ENCODE assay signal across 13 mouse cellular contexts in genomic region chr10:39517375-39517774, GRCm38 (mm10).
A peak's percentile ranks its signal among the peaks of the same experiment; 100 is the strongest.
DNase-seq lines count a peak whose midpoint lies in the region; ATAC-seq lines count a peak whose summit lies in the region.
"Had no signal": no experiment of that assay in that cellular context is flagged by ENCODE, and none has a peak within 500 bp of the region (broad histone marks: within the 10 kb centered on the region; RNA-seq: fewer than 3 reads in every experiment).

No protein-coding gene starts in this region.

- 62% methylated on average over 9 of the region's 9 CpGs for WGBS in intestine, embryonic 16.5 days
- 66% methylated on average over 9 of the region's 9 CpGs for WGBS in intestine, embryonic 15.5 days
- 58% methylated on average over 9 of the region's 9 CpGs for WGBS in embryonic facial prominence, embryonic 14.5 days
- WGBS in hindbrain, embryonic 10.5 days = 44% methylated on average over 9 of the region's 9 CpGs
- 27% methylated on average over 9 of the region's 9 CpGs for WGBS in midbrain, embryonic 13.5 days

- no peak overlapping the region for H3K27ac ChIP-seq in intestine, embryonic 16.5 days (ENCODE audit: low read length)
- H3K27ac ChIP-seq in intestine, embryonic 15.5 days = no peak overlapping the region
- H3K27ac ChIP-seq in embryonic facial prominence, embryonic 14.5 days (replicated peaks; ENCODE audit: low read depth, low read length) = no peak overlapping the region; the same call in 1 of the 2 replicates
- peak overlapping the region; percentile 59; the same call in 1 of the 2 replicates for H3K27ac ChIP-seq in hindbrain, embryonic 10.5 days
- peak overlapping the region; percentile 44 for H3K27ac ChIP-seq in midbrain, embryonic 13.5 days
- H3K27ac ChIP-seq: embryonic facial prominence, embryonic 13.5 days; lung, embryonic 15.5 days had no signal

- H3K36me3 ChIP-seq in intestine, embryonic 16.5 days (ENCODE audit: control insufficient read depth, insufficient read depth, low read length) = peaks cover 11% of the 10 kb centered on the region; the same call in 1 of the 2 replicates
- peaks cover 4% of the 10 kb centered on the region for H3K36me3 ChIP-seq in intestine, embryonic 15.5 days
- peaks cover 15% of the 10 kb centered on the region for H3K36me3 ChIP-seq in embryonic facial prominence, embryonic 14.5 days (ENCODE audit: control insufficient read depth, insufficient read depth, low read length)
- peaks cover 41% of the 10 kb centered on the region for H3K36me3 ChIP-seq in hindbrain, embryonic 10.5 days
- peaks cover 36% of the 10 kb centered on the region for H3K36me3 ChIP-seq in midbrain, embryonic 13.5 days

- H3K4me2 ChIP-seq in intestine, embryonic 16.5 days (ENCODE audit: low read depth, low read length) = no peak overlapping the region
- no peak overlapping the region for H3K4me2 ChIP-seq in intestine, embryonic 15.5 days (replicated peaks)
- H3K4me2 ChIP-seq in embryonic facial prominence, embryonic 14.5 days (ENCODE audit: low read depth, low read length) = no peak overlapping the region
- no peak overlapping the region for H3K4me2 ChIP-seq in midbrain, embryonic 13.5 days (replicated peaks)
- H3K4me2 ChIP-seq: embryonic facial prominence, embryonic 13.5 days; lung, embryonic 15.5 days had no signal

- H3K27me3 ChIP-seq in intestine, embryonic 16.5 days (replicated peaks; ENCODE audit: control insufficient read depth, insufficient read depth, low read length) = no peaks in the 10 kb centered on the region
- H3K27me3 ChIP-seq in intestine, embryonic 15.5 days (replicated peaks) = no peaks in the 10 kb centered on the region
- H3K27me3 ChIP-seq in embryonic facial prominence, embryonic 14.5 days (replicated peaks; ENCODE audit: control insufficient read depth, insufficient read depth, low read length) = no peaks in the 10 kb centered on the region
- H3K27me3 ChIP-seq in hindbrain, embryonic 10.5 days (ENCODE audit: insufficient read depth, poor library complexity, severe bottlenecking) = no peaks in the 10 kb centered on the region
- H3K27me3 ChIP-seq in midbrain, embryonic 13.5 days = no peaks in the 10 kb centered on the region
- H3K27me3 ChIP-seq: embryonic facial prominence, embryonic 13.5 days; lung, embryonic 15.5 days had no signal

- H3K9me3 ChIP-seq in intestine, embryonic 16.5 days (ENCODE audit: control insufficient read depth, low read length) = no peaks in the 10 kb centered on the region
- no peaks in the 10 kb centered on the region for H3K9me3 ChIP-seq in intestine, embryonic 15.5 days
- H3K9me3 ChIP-seq in embryonic facial prominence, embryonic 14.5 days (ENCODE audit: control insufficient read depth, low read length) = no peaks in the 10 kb centered on the region
- H3K9me3 ChIP-seq in hindbrain, embryonic 10.5 days = peaks cover 4% of the 10 kb centered on the region; the same call in 1 of the 2 replicates
- no peaks in the 10 kb centered on the region for H3K9me3 ChIP-seq in midbrain, embryonic 13.5 days
- H3K9me3 ChIP-seq: embryonic facial prominence, embryonic 13.5 days; lung, embryonic 15.5 days had no signal

- peak; percentile 64 for DNase-seq in embryonic facial prominence, embryonic 14.5 days (ENCODE audit: low spot score)
- no peak for DNase-seq in hindbrain, embryonic 10.5 days (ENCODE audit: low spot score)
- no peak for DNase-seq in adrenal gland, adult 2 months
- DNase-seq in left cerebral cortex, adult 18-20 months (ENCODE audit: low spot score in 2 of 2) = no peak
- DNase-seq: cerebellum, adult 9-11 months; kidney, adult 8-10 months; retina, postnatal 1 day had no signal

- peaks cover 15% of the 10 kb centered on the region for H3K4me1 ChIP-seq in intestine, embryonic 16.5 days (ENCODE audit: control insufficient read depth, insufficient read depth, low read length)
- peaks cover 8% of the 10 kb centered on the region for H3K4me1 ChIP-seq in intestine, embryonic 15.5 days (replicated peaks)
- H3K4me1 ChIP-seq in embryonic facial prominence, embryonic 14.5 days (ENCODE audit: control insufficient read depth, insufficient read depth, low read length) = peaks cover 22% of the 10 kb centered on the region
- peaks cover 45% of the 10 kb centered on the region for H3K4me1 ChIP-seq in hindbrain, embryonic 10.5 days (replicated peaks)
- H3K4me1 ChIP-seq in midbrain, embryonic 13.5 days (replicated peaks) = peaks cover 61% of the 10 kb centered on the region

- H3K4me3 ChIP-seq in intestine, embryonic 16.5 days (ENCODE audit: low read length) = no peak overlapping the region
- no peak overlapping the region for H3K4me3 ChIP-seq in intestine, embryonic 15.5 days (replicated peaks)
- H3K4me3 ChIP-seq in embryonic facial prominence, embryonic 14.5 days (ENCODE audit: low read depth, low read length) = no peak overlapping the region
- H3K4me3 ChIP-seq in hindbrain, embryonic 10.5 days = no peak overlapping the region
- H3K4me3 ChIP-seq in midbrain, embryonic 13.5 days (replicated peaks) = no peak overlapping the region
- H3K4me3 ChIP-seq: embryonic facial prominence, embryonic 13.5 days; lung, embryonic 15.5 days had no signal

- H3K9ac ChIP-seq in intestine, embryonic 16.5 days (ENCODE audit: low read depth, low read length) = no peak overlapping the region
- no peak overlapping the region for H3K9ac ChIP-seq in intestine, embryonic 15.5 days
- no peak overlapping the region for H3K9ac ChIP-seq in embryonic facial prominence, embryonic 14.5 days (ENCODE audit: low read depth, low read length)
- H3K9ac ChIP-seq in midbrain, embryonic 13.5 days (replicated peaks) = no peak overlapping the region
- H3K9ac ChIP-seq: embryonic facial prominence, embryonic 13.5 days; lung, embryonic 15.5 days had no signal

- ATAC-seq in intestine, embryonic 16.5 days = 0 out of 2 replicates have a peak, but pooled peaks have one; percentile 23
- ATAC-seq in intestine, embryonic 15.5 days = no peak
- peak; percentile 54 for ATAC-seq in embryonic facial prominence, embryonic 14.5 days (ENCODE audit: low read depth)
- ATAC-seq in midbrain, embryonic 13.5 days = no peak
- ATAC-seq in erythroid progenitor cell, adult 5-6 weeks (replicated peaks; ENCODE audit: low FRiP score, poor library complexity, severe bottlenecking) = no peak

Comparison
In these comparisons a context has a peak if more than half of its experiments do, and no peak if none do; other contexts are left out.
1. ATAC-seq: peak in intestine, embryonic 16.5 days (single experiment) and embryonic facial prominence, embryonic 14.5 days (single experiment); none in intestine, embryonic 15.5 days (single experiment), midbrain, embryonic 13.5 days (single experiment) and erythroid progenitor cell, adult 5-6 weeks (single experiment).
2. H3K27ac ChIP-seq: peak in hindbrain, embryonic 10.5 days (single experiment) and midbrain, embryonic 13.5 days (single experiment); none in intestine, embryonic 16.5 days (single experiment), intestine, embryonic 15.5 days (single experiment) and embryonic facial prominence, embryonic 14.5 days (single experiment).